Mouse (Mus musculus) 3T3-L1 (cell line): ENCODE measurements at regions not wholly inside any gene's neighbourhood (a gene's known extent, or its start where the extent isn't known, plus 50 kb on each side); places are given as distances from the start of the nearest gene placed in this dataset.

Experiments
- DNase-seq: peaks from one replicate; pipeline ENCODE4 v3.0.0-alpha.2; 2015; ENCODE audit warnings: low read depth, low spot score

DNA sequence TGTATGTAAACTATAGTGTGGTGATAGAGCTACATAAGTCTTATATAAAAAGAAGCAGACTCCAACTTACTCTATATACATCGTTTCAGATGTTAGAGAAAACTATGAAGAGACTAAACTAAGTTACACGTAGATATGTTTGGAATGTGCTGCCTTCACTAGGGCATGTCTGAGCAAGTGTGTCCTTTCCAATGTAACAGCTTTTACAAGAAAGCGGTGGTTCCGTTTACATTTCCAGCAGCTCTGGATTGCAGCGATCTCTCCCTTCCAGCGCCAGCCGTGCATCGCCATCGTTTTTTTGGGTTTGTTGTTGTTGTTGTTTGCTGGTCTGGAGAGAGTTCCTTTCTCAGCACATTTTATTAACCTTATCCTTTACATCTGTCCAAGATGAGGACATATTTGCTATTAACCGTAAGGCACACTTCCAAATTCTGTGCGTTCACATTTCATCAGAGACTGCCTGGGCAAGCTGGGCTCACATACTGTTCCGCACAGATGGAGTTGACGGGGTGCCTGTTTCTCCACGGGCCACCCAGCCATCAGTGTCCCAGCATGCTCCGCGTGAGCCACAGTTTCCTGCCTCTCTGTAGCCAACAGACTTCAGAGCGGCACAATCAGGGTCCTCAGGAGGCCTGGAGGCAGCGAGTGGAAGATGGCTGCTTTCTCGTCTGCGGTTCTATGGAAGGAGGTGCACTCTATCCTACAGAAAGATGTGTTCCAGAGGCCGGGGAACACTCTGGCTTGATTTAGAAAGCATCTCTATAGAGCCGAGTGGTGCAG lies 125.2 kb upstream of the Map1b start:
- DNase-seq = no peak

DNA sequence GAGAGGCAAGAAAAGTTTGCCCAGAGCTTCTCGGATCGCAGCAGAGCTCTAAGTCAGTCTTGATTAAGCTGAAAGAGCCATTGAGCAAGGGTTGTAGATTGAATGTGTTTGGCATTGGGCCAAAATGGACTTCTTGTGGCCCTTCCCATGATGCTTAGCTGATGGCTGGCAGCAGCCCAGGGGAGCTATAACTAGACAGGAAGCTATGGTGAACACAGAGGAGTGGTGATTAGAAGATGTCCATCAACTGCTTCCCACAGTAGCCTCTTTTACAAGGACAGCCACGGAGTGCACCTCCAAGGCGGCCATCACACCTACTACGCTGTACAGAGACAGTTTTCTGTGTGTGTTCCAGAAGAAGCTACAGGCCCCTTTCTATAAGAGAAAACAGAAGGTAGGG lies 116.4 kb upstream of the Map1b start:
- DNase-seq = no peak

DNA sequence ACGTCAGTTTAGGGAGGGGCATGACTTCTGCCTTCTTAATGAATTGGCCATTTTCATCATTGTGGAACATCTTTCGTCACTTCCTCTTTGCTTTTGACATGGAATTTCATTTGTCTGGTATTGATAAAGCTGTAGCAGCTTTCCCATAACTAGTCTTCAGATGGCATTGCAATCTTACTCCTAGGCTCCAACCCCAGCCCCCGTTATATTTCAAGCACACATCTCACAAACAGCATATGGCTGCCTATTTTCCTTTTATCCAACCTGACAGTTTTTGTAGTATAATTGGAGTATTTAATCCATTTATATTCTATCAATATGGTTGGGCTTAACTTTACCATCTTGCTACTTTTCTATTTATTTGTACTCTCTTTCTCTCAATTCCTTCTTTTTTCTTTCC lies 114.5 kb upstream of the Map1b start:
- DNase-seq = no peak

DNA sequence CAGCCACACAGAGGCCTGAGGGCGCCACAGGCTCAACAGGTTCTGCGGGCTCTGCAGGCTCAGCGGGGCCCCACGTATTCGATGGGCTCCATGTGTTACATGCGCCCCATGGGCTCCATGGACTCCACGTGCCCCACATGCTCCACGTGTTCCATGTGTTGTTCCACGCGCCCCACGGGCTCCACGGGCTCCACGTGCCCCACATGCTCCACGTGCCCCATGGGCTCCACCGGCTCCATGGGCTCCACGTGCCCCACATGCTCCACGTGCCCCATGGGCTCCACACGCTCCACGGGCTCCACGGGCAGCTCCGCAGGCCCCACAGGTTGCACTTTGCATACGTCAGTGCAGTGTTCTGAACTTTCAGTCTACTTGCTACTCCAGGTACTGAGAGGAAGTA lies 114.0 kb upstream of the Map1b start:
- no peak for DNase-seq

DNA sequence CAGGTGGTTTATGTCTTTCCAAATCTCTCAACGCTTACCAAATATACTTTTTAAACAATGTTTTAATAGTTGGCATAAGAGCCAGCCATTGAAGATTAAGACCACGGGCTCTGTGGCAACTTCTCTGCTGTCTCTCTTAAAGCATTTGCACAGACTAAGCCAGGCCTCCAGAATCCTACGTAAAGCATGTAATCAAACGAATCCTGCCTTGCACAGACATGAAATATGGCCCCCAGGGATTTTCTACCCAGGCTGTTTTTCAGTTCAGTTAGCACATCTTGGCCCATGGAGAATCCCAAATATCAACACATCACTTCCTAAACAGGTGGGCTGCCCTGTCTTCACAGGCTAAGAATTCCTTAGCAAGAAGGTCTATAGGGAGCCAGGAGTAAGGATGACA lies 108.9 kb upstream of the Map1b start:
- DNase-seq = no peak

DNA sequence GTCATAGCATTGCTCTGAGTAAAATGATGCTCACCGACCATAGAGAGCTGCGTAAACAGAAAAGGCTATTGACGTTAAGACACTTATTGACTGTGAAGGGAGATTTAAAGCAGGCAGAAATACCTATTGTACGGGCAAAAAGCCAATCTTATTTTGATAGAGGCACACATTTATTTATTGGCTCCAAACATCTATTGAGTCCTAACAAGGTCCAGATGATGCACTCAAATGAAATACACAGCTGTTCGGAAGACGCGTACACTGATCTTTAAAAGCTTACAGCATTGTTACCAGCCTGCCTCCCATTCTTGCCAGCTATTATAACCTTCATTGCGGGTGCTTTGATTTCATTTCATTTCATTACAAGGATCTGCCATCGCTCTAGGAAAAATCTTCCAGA lies 102.0 kb upstream of the Map1b start:
- no peak for DNase-seq

DNA sequence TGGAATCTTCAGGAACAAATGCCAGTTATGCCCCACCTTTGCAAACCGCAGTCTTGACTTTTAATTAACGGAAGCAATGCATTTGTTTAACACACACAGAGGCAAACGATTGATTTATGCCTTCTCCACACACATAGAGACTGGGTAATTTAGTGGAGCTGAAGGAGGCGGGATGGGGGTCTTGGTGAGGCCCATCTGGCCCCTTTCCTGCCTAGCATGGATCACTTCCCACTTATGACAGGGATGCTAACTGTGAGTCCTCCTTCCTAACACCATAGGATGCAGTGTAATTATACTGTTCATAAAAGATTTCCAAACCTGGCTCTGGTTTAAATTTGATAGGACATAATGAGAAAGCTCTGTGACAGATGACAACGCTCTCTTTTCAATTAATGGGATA lies 101.1 kb upstream of the Map1b start:
- DNase-seq = no peak

DNA sequence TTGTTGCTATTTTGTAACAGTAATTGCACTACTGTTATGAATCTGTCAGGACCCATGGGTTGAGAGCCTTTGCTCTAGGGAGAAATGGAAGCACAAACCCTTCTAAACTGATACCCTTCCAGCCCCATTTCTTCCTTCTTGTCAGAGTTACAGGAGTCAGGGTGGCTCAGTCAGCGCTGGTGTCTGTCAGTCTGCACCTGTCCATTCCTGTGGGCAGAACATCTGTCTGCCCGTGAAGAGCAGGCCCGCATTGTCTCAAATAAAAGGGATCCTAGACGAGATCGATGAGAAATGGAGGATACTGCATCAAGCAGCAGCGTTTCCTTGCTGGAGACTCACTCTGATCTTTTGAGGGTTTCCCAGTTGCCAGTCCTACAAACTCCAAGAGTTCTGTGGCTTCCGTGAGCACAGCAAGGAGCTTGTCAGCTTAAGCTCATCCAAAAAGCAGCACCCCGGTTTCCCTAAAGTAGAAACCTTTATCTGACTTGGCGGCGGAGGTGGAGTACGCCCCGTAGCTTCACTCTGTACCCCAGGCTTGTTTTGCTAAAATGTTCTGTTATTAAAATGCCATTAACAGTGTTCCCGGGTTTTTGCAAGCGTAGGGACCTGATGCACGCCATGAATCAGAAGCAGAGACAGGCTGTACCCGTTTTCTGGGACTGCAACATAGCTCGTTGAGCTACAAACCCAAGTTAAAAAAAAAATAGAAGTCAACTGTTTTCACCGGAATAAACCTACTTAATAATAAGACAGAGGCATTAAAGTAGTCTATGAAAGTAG lies 95.6 kb upstream of the Map1b start:
- DNase-seq = no peak

DNA sequence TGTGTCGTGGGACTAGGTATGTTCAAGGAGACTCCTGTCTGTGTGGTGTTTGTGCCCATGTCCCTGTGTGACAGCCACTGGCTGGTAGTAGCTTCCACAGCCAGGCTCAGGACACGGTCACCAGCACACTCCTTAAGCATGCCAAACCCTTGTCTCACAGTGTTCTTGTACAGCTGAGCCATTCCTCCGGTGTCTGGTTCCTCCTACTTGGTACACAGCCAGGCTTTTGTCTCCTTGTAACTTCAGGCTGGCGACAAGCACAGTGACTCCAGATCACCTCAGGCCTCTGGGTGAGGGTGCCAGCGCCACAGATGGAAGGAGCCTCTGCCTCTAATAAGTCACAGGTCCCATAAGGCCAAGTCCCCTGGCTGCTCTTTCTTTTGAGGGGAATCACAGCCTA lies 94.2 kb upstream of the Map1b start:
- DNase-seq = peak; percentile 20

DNA sequence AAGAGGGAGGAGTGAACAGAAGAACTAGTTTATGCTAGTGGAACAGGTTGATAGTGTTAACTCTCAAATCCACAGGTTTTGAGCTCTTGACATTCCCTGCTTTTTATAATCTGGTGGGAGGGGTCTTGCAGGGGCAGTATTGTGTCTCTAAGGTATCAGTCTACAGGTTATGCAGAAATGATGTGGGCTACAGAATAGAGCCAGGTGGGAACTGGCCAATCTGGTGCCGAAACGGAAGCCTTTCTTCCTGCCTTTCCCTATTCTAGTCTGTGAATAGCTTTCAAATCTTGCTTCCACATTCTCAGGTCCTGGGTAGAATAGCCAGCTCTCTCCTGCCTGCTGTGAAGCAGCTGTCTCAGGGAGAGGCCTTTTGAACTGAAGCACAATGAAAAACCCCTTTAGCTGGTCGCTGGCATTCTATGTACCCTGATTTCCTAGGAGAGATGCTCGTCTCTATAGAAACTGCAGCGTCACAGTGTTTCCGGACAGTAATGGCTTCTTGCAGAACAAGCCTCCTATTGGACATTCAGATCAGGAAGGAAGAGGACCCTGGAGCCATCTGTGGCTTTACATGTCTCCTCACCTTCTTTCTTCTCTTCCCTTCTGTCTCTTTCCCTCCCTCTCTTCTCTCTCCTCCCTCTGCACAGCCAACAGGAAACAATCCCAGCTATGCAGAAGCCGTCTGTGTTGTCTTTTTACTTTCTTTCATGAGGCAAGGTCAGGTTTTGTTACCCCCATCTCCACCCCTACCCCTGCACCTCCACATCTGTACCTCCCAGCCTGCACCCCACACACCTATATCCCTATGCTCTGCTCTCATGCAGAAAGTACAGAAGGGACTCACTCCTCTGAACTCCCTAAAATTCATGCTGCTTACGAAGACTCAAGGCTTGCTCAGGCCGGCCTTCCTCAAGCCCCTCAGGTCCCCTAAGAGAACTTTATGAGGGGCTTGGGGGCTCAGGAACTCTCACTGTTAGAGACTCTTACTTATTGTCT lies 93.1 kb upstream of the Map1b start:
- DNase-seq = no peak

DNA sequence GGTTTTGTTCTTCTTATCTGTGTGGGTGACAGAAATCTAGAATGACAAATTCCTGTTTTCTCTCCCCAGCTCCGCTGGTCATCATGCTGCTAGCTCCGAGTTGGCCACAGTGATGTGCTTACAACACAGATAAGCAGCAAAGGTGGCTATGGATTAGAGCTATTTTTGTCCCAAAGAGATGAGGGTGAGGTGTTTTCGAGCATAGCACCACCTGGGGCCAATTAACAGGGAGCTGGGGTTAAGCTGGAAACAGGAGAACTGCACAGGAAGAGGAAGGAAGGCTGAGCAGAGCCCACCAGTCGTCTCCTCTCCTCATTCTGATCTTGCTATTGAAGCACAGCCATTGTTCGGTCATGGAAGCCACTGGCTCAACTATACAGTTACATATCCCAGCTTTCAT lies 92.3 kb upstream of the Map1b start:
- no peak for DNase-seq

DNA sequence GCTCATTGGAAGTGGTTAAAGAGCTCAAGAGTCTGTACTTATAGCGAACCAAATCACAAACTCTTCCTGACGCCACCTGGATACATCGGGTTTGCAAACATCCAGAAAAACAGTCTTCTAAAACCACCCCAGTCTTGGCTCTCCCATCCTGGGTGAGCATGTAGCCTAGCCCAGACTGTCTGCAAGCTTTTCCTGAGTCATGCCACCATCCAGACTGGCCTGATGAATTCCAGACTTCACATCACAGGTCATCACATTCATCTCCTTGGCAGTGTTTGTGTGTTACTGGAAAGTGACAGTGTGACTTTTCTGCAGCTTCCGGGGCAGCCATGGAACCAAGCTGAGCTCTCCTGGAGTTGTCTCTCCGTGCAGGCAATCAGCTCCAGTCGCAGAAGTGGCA lies 90.9 kb upstream of the Map1b start:
- DNase-seq = no peak

DNA sequence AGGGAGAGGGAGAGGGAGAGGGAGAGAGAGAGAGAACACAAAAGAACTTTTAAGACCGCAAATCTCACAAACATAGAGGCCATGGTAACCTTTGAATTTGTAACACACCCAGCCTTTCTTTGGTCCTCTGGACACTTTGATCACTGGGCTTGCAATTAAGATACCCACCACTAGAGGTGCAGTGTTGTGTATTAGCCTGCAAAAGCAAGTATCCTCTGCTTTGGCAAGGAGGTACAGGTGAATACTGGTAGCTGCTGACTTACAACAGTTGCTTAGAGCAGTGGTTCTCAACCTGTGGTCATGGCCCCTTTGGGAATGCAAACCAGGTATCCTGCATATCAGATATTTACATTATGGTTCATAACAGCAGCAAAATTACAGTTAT lies 90.3 kb upstream of the Map1b start:
- DNase-seq = peak; percentile 35

DNA sequence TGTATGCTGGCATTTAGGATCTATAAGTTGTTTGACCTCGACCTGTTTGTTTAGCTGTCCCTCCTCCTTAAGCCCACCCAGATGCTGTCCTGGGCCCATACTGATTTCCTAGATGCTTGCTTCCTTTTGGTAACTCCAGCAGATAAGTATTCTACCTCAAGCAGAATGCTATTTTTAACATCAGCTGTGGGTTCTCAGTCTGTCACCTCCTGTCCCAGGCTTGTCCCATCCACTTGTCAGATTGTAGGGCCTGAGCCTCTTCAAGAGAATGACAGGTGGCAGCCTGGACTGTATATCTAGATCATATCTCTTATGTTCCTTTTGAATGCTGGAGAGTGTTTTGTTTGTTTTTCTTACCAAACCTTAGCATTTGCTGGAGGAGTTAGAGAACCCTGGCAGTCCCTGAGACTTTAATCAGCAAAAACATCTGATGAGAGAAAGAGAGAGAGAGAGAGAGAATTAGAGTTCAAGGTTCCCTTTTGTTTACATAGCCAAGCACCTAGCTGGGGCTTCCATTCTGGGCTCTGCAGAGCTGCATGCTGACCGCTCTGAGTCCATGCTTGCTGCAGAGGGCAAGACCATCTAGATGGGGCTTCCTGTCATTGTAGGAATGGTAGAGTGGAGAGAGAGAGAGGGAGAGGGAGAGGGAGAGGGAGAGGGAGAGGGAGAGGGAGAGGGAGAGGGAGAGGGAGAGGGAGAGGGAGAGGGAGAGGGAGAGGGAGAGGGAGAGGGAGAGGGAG lies 89.7 kb upstream of the Map1b start:
- no peak for DNase-seq

DNA sequence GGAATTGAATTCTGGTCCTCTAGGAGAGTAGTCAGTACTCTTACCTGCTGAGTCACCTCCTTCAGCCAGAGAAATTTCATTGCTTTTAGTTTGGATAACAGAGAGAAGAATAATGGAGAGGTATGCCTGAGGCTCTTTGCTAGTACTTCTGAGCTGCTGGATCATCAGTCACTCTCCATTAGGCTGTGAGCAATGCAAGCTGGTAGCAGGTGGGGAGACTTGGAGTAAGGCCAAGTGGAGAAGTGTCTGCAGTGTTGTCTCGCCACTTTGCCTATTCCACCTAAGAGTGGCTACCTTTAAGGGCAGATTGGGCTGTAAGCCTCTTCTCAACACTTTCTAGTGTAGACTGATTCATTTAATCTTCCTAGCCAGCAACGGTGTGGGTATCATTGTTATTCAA lies 81.6 kb upstream of the Map1b start:
- DNase-seq = no peak

DNA sequence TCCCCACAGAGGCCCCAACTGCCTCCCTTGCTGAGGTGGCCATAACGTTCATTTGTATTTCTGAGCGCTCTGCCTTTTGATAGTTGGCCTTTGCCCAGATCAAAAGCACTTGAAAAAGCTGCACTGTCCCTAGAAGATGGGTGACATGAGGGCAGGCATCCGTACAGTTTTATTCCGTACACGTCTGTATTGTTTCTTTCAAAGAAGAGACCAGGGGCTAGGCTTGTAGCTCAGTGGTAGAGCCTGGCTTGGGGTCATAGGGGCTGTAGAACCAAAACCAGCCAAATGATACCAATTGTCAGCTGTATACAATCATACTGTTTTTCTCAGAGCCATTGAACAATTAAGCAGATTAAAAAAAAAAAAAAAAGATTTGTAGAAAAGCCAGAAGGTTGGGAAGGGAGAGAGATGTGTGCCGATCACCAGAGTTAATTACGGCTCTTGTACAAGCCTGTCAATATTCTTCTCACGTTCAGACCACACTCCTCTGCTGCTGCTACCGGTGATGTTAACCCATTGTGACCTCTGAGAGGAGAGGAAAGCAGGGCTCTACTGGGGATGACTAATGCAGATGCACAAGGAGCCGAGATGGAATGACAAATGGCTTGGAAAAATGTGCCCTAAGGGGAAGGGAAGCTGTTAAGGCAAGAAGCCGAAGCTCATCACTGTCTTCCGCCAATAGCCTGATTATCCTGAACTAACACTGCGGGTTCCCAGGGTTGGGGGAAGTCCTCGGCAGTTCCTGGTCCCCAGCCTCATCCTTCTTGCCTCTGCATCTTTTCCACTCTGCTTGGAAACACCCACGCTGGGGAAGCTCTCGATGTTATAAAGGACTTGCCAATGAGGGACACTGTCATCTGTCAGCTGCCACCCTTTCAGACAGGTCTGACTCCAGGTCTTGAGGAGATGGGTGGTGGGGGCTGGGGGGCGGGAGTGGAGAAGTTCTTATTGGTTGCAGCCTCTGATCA lies 77.8 kb upstream of the Map1b start:
- peak; percentile 39 for DNase-seq

DNA sequence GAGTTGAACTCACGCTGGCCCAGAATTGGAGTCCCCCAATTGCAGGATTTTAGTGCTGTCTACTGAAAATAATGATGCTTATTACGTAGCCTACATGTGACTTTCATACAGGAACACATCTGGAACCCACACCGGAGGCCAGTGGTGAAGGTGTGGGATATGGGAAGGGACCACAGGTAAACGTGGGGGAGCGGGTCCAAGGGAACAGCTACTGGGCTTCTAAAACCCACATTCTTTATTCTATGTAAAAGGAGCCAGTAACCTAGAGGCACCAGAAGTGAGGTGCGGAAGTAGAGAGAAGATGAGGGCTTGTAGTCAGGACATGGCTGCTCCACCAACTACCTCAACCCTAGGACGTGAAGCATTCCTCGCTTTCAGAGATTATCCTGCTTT lies 76.9 kb upstream of the Map1b start:
- no peak for DNase-seq

DNA sequence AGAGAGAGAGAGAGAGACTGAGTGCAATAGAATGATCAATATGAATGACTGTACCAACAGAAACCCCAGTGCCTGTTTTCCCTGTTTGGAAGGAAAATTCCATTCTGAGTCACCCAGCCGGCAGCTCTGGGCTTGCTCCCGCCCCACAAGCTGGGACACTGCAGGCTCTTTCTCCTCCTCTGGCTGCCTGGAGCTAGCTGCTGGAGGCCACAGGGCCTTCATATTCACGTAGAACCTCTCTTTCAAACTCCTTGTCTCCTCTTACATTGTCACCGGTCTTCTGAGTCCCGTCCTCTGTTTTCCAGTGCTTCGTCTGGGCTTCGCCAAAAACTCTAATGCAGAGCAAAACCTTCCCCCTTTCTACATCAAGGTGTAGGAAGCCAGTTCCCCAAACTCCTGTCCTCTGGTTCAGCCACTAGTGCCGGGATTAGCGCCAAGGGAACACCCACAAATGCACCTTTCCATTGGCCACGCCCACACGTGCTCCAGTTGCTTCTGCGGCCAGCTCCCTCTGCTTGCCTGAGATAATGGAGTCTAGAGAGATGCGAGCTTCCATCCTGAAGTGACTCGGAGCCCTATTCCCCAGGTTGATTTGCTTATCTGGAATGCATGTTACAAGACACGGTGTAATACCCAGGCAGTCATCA lies 76.4 kb upstream of the Map1b start:
- peak; percentile 72 for DNase-seq

DNA sequence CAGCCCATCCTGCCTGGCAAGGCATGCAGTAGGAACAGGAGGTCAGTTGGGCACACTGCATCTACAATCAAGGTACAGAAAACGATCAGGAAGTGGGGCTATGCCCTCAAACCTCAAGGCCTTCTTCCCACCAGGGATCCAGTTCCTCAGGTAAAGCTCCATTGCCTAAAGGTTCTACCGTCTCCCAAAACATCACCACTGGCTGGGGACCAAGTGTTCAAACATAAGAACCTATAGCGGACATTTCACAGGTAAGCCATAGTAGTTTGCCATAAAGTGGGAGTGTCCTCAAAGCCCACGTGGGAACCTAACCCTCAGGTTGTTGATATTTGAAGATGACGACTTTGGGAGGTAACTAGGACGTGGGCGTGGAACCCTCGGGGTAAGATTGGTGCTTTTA lies 72.3 kb upstream of the Map1b start:
- DNase-seq = no peak

DNA sequence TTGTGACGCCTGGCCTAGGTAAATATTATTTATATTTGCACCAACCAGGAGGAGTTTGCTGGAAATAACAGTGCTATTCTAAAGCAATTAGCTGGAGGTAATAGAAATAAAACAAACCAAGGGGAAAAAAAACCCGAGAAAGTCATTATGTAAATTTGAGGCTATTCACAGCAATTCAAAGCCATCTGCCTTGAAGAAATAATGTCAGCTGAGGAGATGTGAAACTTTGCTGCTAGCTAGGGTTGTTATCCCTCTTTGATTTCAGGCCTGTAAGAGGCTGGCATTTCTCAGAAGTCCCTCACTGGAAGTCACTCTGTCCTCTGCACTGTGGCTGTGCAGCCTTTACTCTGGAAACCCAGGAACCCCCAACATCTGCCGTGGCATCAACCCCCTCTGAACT lies 67.5 kb upstream of the Map1b start:
- no peak for DNase-seq
